In genomic region chr3:153980611-153981010, GRCm38 (mm10) we compare ENCODE assay signal across 20 mouse cellular contexts. TPM values are rescaled to one million over a fixed set of nuclear protein-coding genes. Genes with fewer than 3 reads are reported as not detected.
A peak's percentile ranks its signal among the peaks of the same experiment; 100 is the strongest.
DNase-seq lines count a peak whose midpoint lies in the region; ATAC-seq and TF ChIP-seq lines count a peak whose summit lies in the region.
"Had no signal": no experiment of that assay in that cellular context is flagged by ENCODE, and none has a peak within 500 bp of the region (broad histone marks: within the 10 kb centered on the region; RNA-seq: fewer than 3 reads in every experiment).

No protein-coding gene starts in this region.

- H3K9ac ChIP-seq in intestine, embryonic 16.5 days (ENCODE audit: low read depth, low read length): no peak overlapping the region
- H3K9ac ChIP-seq: embryonic facial prominence, embryonic 12.5 days; forebrain, embryonic 13.5 days; forebrain, embryonic 15.5 days; forebrain, postnatal 0 days had no signal

- 50% methylated on average over 2 of the region's 2 CpGs for whole genome bisulfite sequencing in intestine, embryonic 16.5 days

- no peak for TF ChIP-seq CTCF in testis, adult 2 months (IDR thresholded peaks at IDR 0.05; ENCODE audit: control insufficient read depth, insufficient read depth, insufficient replicate concordance, low read depth, low read length)

- peak overlapping the region; percentile 42 for H3K4me3 ChIP-seq in testis, adult 2 months (ENCODE audit: control insufficient read depth, low read depth, low read length)
- no peak overlapping the region for H3K4me3 ChIP-seq in intestine, embryonic 16.5 days (ENCODE audit: low read length)
- H3K4me3 ChIP-seq: embryonic facial prominence, embryonic 10.5 days; embryonic facial prominence, embryonic 12.5 days; forebrain, embryonic 13.5 days; forebrain, embryonic 15.5 days had no signal

- H3K9me3 ChIP-seq in intestine, embryonic 16.5 days (ENCODE audit: control insufficient read depth, low read length): no peaks in the 10 kb centered on the region
- H3K9me3 ChIP-seq: embryonic facial prominence, embryonic 10.5 days; embryonic facial prominence, embryonic 12.5 days; forebrain, embryonic 13.5 days; forebrain, embryonic 15.5 days; G1E had no signal

- no peaks in the 10 kb centered on the region for H3K36me3 ChIP-seq in testis, adult 2 months (ENCODE audit: control insufficient read depth, insufficient read depth, low read length)
- no peaks in the 10 kb centered on the region for H3K36me3 ChIP-seq in intestine, embryonic 16.5 days (ENCODE audit: control insufficient read depth, insufficient read depth, low read length)
- H3K36me3 ChIP-seq: embryonic facial prominence, embryonic 10.5 days; embryonic facial prominence, embryonic 12.5 days; forebrain, embryonic 15.5 days; G1E had no signal

- H3K27me3 ChIP-seq in testis, adult 2 months (ENCODE audit: control insufficient read depth, insufficient read depth, low read length): no peaks in the 10 kb centered on the region
- H3K27me3 ChIP-seq in intestine, embryonic 16.5 days (replicated peaks; ENCODE audit: control insufficient read depth, insufficient read depth, low read length): no peaks in the 10 kb centered on the region; the same call in 1 of the 2 replicates
- H3K27me3 ChIP-seq: forebrain, embryonic 15.5 days had no signal

- no peak for ATAC-seq in intestine, embryonic 16.5 days
- ATAC-seq: forebrain, embryonic 13.5 days; forebrain, embryonic 15.5 days; forebrain, postnatal 0 days had no signal

- no peak for DNase-seq in testis, postnatal 14 days (ENCODE audit: low spot score)
- peak; percentile 48 for DNase-seq in Muller cell, postnatal 12 days (ENCODE audit: inconsistent ontology term)
- peak; percentile 61 for DNase-seq in ZHBTc4 (ENCODE audit: low read depth, low spot score)
- no peak for DNase-seq in kidney, postnatal 36 days
- DNase-seq: adrenal gland, adult 2 months; adrenal gland, postnatal 10 days; adrenal gland, postnatal 25 days; cerebellum, adult 11 months; cerebellum, adult 2 months; cerebellum, adult 9-10 months; cerebellum, postnatal 10 days; cerebellum, postnatal 25 days; forebrain, postnatal 0 days had no signal

- H3K4me1 ChIP-seq in testis, adult 2 months (ENCODE audit: control insufficient read depth, insufficient read depth, low read length): peaks cover 2% of the 10 kb centered on the region; the same call in 1 of the 2 replicates
- H3K4me1 ChIP-seq in intestine, embryonic 16.5 days (ENCODE audit: control insufficient read depth, insufficient read depth, low read length): no peaks in the 10 kb centered on the region
- H3K4me1 ChIP-seq: embryonic facial prominence, embryonic 12.5 days had no signal

- no peak overlapping the region for H3K27ac ChIP-seq in testis, adult 2 months (ENCODE audit: control insufficient read depth, insufficient read depth, low read depth, low read length)
- H3K27ac ChIP-seq in intestine, embryonic 16.5 days (ENCODE audit: low read length): no peak overlapping the region
- H3K27ac ChIP-seq: embryonic facial prominence, embryonic 10.5 days; embryonic facial prominence, embryonic 12.5 days; forebrain, embryonic 13.5 days; forebrain, embryonic 15.5 days had no signal

- no peak for TF ChIP-seq POLR2A in testis, adult 2 months (IDR thresholded peaks at IDR 0.05; ENCODE audit: control insufficient read depth, low read depth, low read length)

- H3K4me2 ChIP-seq in intestine, embryonic 16.5 days (ENCODE audit: low read depth, low read length): no peak overlapping the region
- H3K4me2 ChIP-seq: embryonic facial prominence, embryonic 12.5 days; forebrain, embryonic 13.5 days; forebrain, embryonic 15.5 days had no signal

RNA-seq across cellular contexts. Expression of gene Slc44a5, which starts 7.4 kb away (rescaled TPM):
- polyA plus RNA-seq in testis, adult 2 months (2012; rRNA removed): 3.0 and 3.7 TPM in 2 replicates
- 0.56 and 0.59 TPM in 2 replicates for polyA plus RNA-seq in intestine, embryonic 16.5 days (2015; fragmentation: Nextera tagmentation; extraction: Ambion mirVana)
- polyA plus RNA-seq: G1E had no signal

RNA-seq across cellular contexts. Expression of gene Acadm, which starts 36.2 kb away (rescaled TPM):
- 13.3 and 13.7 TPM in 2 replicates for polyA plus RNA-seq in testis, adult 2 months (2012; rRNA removed)
- polyA plus RNA-seq in intestine, embryonic 16.5 days (2015; fragmentation: Nextera tagmentation; extraction: Ambion mirVana): 146 and 152 TPM in 2 replicates

Comparison
In these comparisons a context has a peak if more than half of its experiments do, and no peak if none do; other contexts are left out.
1. DNase-seq: peak in Muller cell, postnatal 12 days (single experiment) and ZHBTc4 (single experiment); none in testis, postnatal 14 days (single experiment) and kidney, postnatal 36 days (0 of 2).
2. RNA of gene Acadm, which starts 36.2 kb away (polyA plus RNA-seq): 146 to 152 TPM in intestine, embryonic 16.5 days; 13.3 to 13.7 TPM in testis, adult 2 months; every median in the first group is over 10 times any median in the second.